Mouse (Mus musculus) left cerebral cortex, postnatal 25 days (tissue): ENCODE results near the gene A030003K21Rik. TPM values are rescaled to one million over a fixed set of nuclear protein-coding genes. Genes with fewer than 3 reads are reported as not detected.
"Not testable (repeated sequence)": the region's sequence is repeated elsewhere in the genome, so short reads cannot be mapped to it uniquely, and the experiment has no call there.

Source experiments
- DNase-seq, 2 experiments: peaks; one replicate each; pipeline ENCODE4 v3.0.0; 2022; ENCODE audit warnings: low spot score in 2 of 2, mixed read lengths in 1 of 2
- intact Hi-C: fragments of 180-260 bp; cut with DNase I; formaldehyde crosslinking; loops from one replicate; pipeline ENCODE4 v1.15.1; 2025
- total RNA-seq, 2 experiments: library from RNA; stranded (reverse); gene quantifications; 2 replicates each; pipeline ENCODE4 v1.2.3; 2021

A030003K21Rik gene
- total RNA-seq, 2 experiments from 2014 or later, result not detected

- DNase-seq, result no peak
- intact Hi-C loops, result no loop called here
These were observed 18.5 kb downstream of the A030003K21Rik start, which contains the start of gene A030014E15Rik for GRCm38 (mm10) chr1:82924650-82925049. Gene A030014E15Rik (plus strand): TSS chr1:82924917.

- intact Hi-C loops, DNase-seq: not testable (repeated sequence)
These were observed 29.8 kb downstream of the A030003K21Rik start for GRCm38 (mm10) chr1:82913434-82913833.

- intact Hi-C loops, result no loop called here
- DNase-seq, result no peak
These were observed 30.2 kb downstream of the A030003K21Rik start, which contains the start of gene A030005L19Rik for GRCm38 (mm10) chr1:82913025-82913424. Gene A030005L19Rik (plus strand): TSS chr1:82913325.

GRCm38 (mm10) chr1:82905886-82906285 is 37.3 kb downstream of the A030003K21Rik start:
- intact Hi-C loops, result no loop called here
- DNase-seq, result peak in 1 of 2 experiments; percentile 7

GRCm38 (mm10) chr1:82901201-82901600 is 42.0 kb downstream of the A030003K21Rik start:
- DNase-seq, result no peak
- intact Hi-C loops, result no loop called here

GRCm38 (mm10) chr1:82900567-82900966 is 42.6 kb downstream of the A030003K21Rik start:
- no peak for DNase-seq
- intact Hi-C loops, result no loop called here

- no peak for DNase-seq
- intact Hi-C loops, result no loop called here
These were observed 49.9 kb downstream of the A030003K21Rik start for GRCm38 (mm10) chr1:82893269-82893668.

Other genes starting within 250 kb of the A030003K21Rik start
- gene Mff, start 218.5 kb downstream of the A030003K21Rik start, total RNA-seq, result 100 to 1,000 TPM; 274 to 279 TPM
- gene Tm4sf20, start 174.9 kb downstream of the A030003K21Rik start, total RNA-seq, result not detected
- not detected for gene Gm47791, start 172.1 kb downstream of the A030003K21Rik start, total RNA-seq
- 10 to 100 TPM; 81.8 to 88.6 TPM for gene Agfg1, start 103.9 kb downstream of the A030003K21Rik start, total RNA-seq
- 1 to 10 TPM in 1 of 2 experiments, under 1 TPM in 1; 0.87 to 1.2 TPM for gene A030005L19Rik, start 30.1 kb downstream of the A030003K21Rik start, total RNA-seq
- not detected for gene A030014E15Rik, start 18.5 kb downstream of the A030003K21Rik start, total RNA-seq
- gene Gm6217, start 12.0 kb downstream of the A030003K21Rik start, total RNA-seq, result not detected
- not detected for gene Gm7544, start 12.6 kb upstream of the A030003K21Rik start, total RNA-seq
- gene Gm47955, start 16.9 kb upstream of the A030003K21Rik start, total RNA-seq, result not detected
- gene Gm47959, start 57.2 kb upstream of the A030003K21Rik start, total RNA-seq, result not detected
- gene Slc19a3, start 95.1 kb upstream of the A030003K21Rik start, total RNA-seq, result 1 to 10 TPM; 2.8 to 2.9 TPM
- not detected for gene Krtap28-10, start 99.1 kb upstream of the A030003K21Rik start, total RNA-seq
- gene Gm47969, start 101.5 kb upstream of the A030003K21Rik start, total RNA-seq, result not detected
- gene A030005K14Rik, start 116.0 kb upstream of the A030003K21Rik start, total RNA-seq, result not detected
- not detected for gene Krtap28-13, start 117.5 kb upstream of the A030003K21Rik start, total RNA-seq
- not detected for gene Ccl20, start 173.4 kb upstream of the A030003K21Rik start, total RNA-seq
- under 1 TPM; 0.32 to 0.39 TPM for gene Daw1, start 216.4 kb upstream of the A030003K21Rik start, total RNA-seq